Mouse (Mus musculus): ENCODE data around the gene Hap1. TPM values are rescaled to one million over a fixed set of nuclear protein-coding genes. Genes with fewer than 3 reads are reported as not detected.
A peak's percentile ranks its signal among the peaks of the same experiment; 100 is the strongest.
"Not testable (repeated sequence)": the region's sequence is repeated elsewhere in the genome, so short reads cannot be mapped to it uniquely, and the experiment has no call there.

The Hap1 gene
- total and polyA plus RNA-seq, 2 experiments from 2014 or later: 237 to 518 TPM

DNA sequence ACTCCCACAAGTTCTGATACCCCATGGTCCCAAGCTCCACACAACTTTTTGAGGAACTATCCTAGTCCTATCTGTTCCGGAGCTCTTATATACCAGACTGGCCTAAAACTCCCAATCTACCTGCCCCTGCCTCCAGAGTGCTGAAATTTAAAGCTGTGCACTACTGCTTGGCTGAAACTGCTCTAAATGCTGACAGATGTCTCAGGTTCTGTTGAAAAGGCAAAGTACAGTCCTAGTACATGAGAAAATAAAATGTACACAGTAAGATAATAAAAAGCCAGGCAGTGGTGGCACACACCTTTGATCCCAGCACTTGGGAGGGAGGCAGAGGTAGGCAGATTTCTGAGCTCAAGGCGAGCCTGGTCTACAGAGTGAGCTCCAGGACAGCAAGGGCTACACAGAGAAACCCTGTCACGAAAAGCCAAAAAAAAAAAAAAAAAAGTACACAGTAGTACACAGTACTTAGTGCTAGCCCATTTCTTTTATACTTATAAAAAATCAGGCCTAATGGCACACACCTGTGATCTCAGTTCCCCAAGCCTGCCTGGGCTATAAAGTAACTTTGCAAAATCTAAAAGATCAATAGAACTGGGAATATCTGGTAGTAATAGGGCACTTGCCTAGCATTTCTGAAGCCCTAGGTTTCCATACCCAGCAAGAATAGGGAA is 33.2 kb downstream of the Hap1 start:
- Histone ChIP-seq H3K4me1 (ENCODE audit: insufficient read depth) (no peaks in the 10 kb centered on the region), H3K4me3 (ENCODE audit: low read depth, low read length) (no peak overlapping the region), H3K36me3 (ENCODE audit: insufficient read depth) (peaks cover 18% of the 10 kb centered on the region), H3K27me3 (ENCODE audit: insufficient read depth, low read length) (no peaks in the 10 kb centered on the region), H3K9ac (no peak overlapping the region), H3K27ac (ENCODE audit: low read depth, low read length) (no peak overlapping the region), H3K4me2 (ENCODE audit: low read depth) (no peak overlapping the region), H3K9me3 (ENCODE audit: low read length) (no peaks in the 10 kb centered on the region)
- ATAC-seq (no peak), DNase-seq (no peak)
- TF ChIP-seq CTCF (IDR thresholded peaks at IDR 0.05; ENCODE audit: low read depth): no peak
- whole genome bisulfite sequencing: 68% methylated on average over 3 of the region's 3 CpGs

- not testable (repeated sequence) for DNase-seq; H3K9me3 ChIP-seq (ENCODE audit: low read length); H3K9ac ChIP-seq; ATAC-seq; H3K4me3 ChIP-seq (ENCODE audit: low read depth, low read length); H3K4me1 ChIP-seq (ENCODE audit: insufficient read depth); H3K27me3 ChIP-seq (ENCODE audit: insufficient read depth, low read length); H3K27ac ChIP-seq (ENCODE audit: low read depth, low read length); H3K4me2 ChIP-seq (ENCODE audit: low read depth)
- 75% methylated on average over 7 of the region's 7 CpGs for whole genome bisulfite sequencing
- H3K36me3 ChIP-seq (ENCODE audit: insufficient read depth): peaks cover 18% of the 10 kb centered on the region
Observed at GRCm38 (mm10) chr11:100321479-100322305, 34.2 kb downstream of the Hap1 start.

GRCm38 (mm10) chr11:100320701-100321410 is 35.1 kb downstream of the Hap1 start:
- WGBS: 20% methylated on average over 11 of the region's 11 CpGs
- H3K9me3 ChIP-seq (ENCODE audit: low read length); DNase-seq; H3K4me1 ChIP-seq (ENCODE audit: insufficient read depth); ATAC-seq; H3K27me3 ChIP-seq (ENCODE audit: insufficient read depth, low read length): not testable (repeated sequence)
- peak overlapping the region; percentile 98 for H3K27ac ChIP-seq (ENCODE audit: low read depth, low read length)
- H3K4me3 ChIP-seq (ENCODE audit: low read depth, low read length): peak overlapping the region; percentile 86
- peak overlapping the region; percentile 95 for H3K9ac ChIP-seq
- H3K4me2 ChIP-seq (ENCODE audit: low read depth): peak overlapping the region; percentile 75
- peaks cover 18% of the 10 kb centered on the region for H3K36me3 ChIP-seq (ENCODE audit: insufficient read depth)

DNA sequence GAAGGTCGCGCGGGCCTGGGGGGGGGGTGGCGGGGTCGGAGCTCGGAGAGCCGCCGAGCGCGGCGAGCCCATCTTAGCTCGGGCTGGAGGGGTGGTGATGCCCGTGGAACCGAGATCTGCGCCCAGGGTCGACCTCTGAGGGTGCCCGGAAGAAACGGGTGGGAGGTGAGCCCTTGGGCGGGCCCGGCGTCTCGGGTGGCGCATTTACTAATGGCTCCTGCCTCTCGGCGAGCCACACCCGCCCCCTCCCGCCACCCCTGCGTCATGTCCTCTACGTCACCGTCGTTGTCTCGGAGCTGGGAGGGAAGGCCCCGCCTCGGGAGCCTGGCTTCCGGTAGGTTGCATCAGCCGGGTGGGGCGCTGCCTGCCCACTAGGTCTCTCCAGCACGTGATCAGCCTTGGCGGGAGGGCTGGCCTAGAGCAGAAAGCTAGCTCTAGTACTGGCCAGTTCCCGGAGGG is 35.7 kb downstream of the Hap1 start:
- Histone ChIP-seq H3K9me3 (ENCODE audit: low read length) (no peaks in the 10 kb centered on the region), H3K27ac (ENCODE audit: low read depth, low read length) (peak overlapping the region; percentile 98), H3K9ac (peak overlapping the region; percentile 95), H3K4me2 (ENCODE audit: low read depth) (peak overlapping the region; percentile 75), H3K36me3 (ENCODE audit: insufficient read depth) (peaks cover 18% of the 10 kb centered on the region), H3K4me3 (ENCODE audit: low read depth, low read length) (peak overlapping the region; percentile 86), H3K27me3 (ENCODE audit: insufficient read depth, low read length) (no peaks in the 10 kb centered on the region), H3K4me1 (ENCODE audit: insufficient read depth) (no peaks in the 10 kb centered on the region)
- DNase-seq (peak; percentile 97), ATAC-seq (peak; percentile 91)
- TF ChIP-seq CTCF (IDR thresholded peaks at IDR 0.05; ENCODE audit: low read depth): peak; percentile 52
- WGBS: under 1% methylated on average over 29 of the region's 40 CpGs

GRCm38 (mm10) chr11:100319492-100320171 is 36.3 kb downstream of the Hap1 start, which contains the start of gene Eif1:
Eif1 (plus strand) TSS chr11:100319885.
- no peak for TF ChIP-seq CTCF (IDR thresholded peaks at IDR 0.05; ENCODE audit: low read depth)
- Histone ChIP-seq H3K4me2 (ENCODE audit: low read depth) (peak within 1 kb of the TSS; percentile 75), H3K9me3 (ENCODE audit: low read length) (no peaks in the 10 kb centered on the region), H3K4me3 (ENCODE audit: low read depth, low read length) (peak within 1 kb of the TSS; percentile 86), H3K27ac (ENCODE audit: low read depth, low read length) (peak within 1 kb of the TSS; percentile 98), H3K9ac (peak within 1 kb of the TSS; percentile 95), H3K36me3 (ENCODE audit: insufficient read depth) (peaks cover 18% of the 10 kb centered on the region), H3K27me3 (ENCODE audit: insufficient read depth, low read length) (no peaks in the 10 kb centered on the region), H3K4me1 (ENCODE audit: insufficient read depth) (no peaks in the 10 kb centered on the region)
- DNase-seq: peak; percentile 100
- under 1% methylated on average over 51 of the region's 58 CpGs for WGBS
- peak; percentile 94 for ATAC-seq
